Mouse (Mus musculus) common myeloid progenitor, adult 5-6 weeks (primary cell): ENCODE measurements at regions not wholly inside any gene's neighbourhood (a gene's known extent, or its start where the extent isn't known, plus 50 kb on each side); places are given as distances from the start of the nearest gene placed in this dataset.

Experiments used
- ATAC-seq: replicated peaks from 2 replicates; pipeline ENCODE4 v1.8.0; 2016; ENCODE audit warnings: low read depth, mild to moderate bottlenecking, moderate TSS enrichment, inconsistent platforms; ENCODE audit not compliant: poor library complexity, severe bottlenecking

GRCm38 (mm10) chr1:92733732-92734131 is 85.1 kb upstream of the Otos start:
- no peak for ATAC-seq

- no peak for ATAC-seq
Observed at GRCm38 (mm10) chr1:92731353-92732282, 83.0 kb upstream of the Otos start.

GRCm38 (mm10) chr1:92730576-92730975 is 81.9 kb upstream of the Otos start:
- no peak for ATAC-seq

- ATAC-seq = no peak
Observed at GRCm38 (mm10) chr1:92727961-92728360, 79.3 kb upstream of the Otos start.

- ATAC-seq = no peak
Observed at GRCm38 (mm10) chr1:92727371-92727770, 78.7 kb upstream of the Otos start.

- ATAC-seq = no peak
Observed at GRCm38 (mm10) chr1:92726341-92726740, 77.7 kb upstream of the Otos start.

- ATAC-seq = no peak
Observed at GRCm38 (mm10) chr1:92724135-92724534, 75.5 kb upstream of the Otos start.

- ATAC-seq = no peak
Observed at GRCm38 (mm10) chr1:92720567-92720966, 71.9 kb upstream of the Otos start.

- ATAC-seq = no peak
Observed at GRCm38 (mm10) chr1:92719864-92720263, 71.2 kb upstream of the Otos start.

GRCm38 (mm10) chr1:92718108-92718507 is 69.5 kb upstream of the Otos start:
- ATAC-seq = no peak

GRCm38 (mm10) chr1:92714725-92715324 is 66.2 kb upstream of the Otos start:
- ATAC-seq = no peak

- ATAC-seq = no peak
Observed at GRCm38 (mm10) chr1:92712366-92712765, 63.7 kb upstream of the Otos start.

- ATAC-seq = no peak
Observed at GRCm38 (mm10) chr1:92710321-92710839, 61.7 kb upstream of the Otos start.

- no peak for ATAC-seq
Observed at GRCm38 (mm10) chr1:92709190-92709850, 60.7 kb upstream of the Otos start.

GRCm38 (mm10) chr1:92707917-92708897 is 59.6 kb upstream of the Otos start:
- peak; percentile 30 for ATAC-seq

GRCm38 (mm10) chr1:92707441-92707840 is 58.8 kb upstream of the Otos start:
- ATAC-seq = no peak

GRCm38 (mm10) chr1:92703903-92704302 is 55.3 kb upstream of the Otos start:
- ATAC-seq = no peak

- no peak for ATAC-seq
Observed at GRCm38 (mm10) chr1:92703270-92703669, 54.6 kb upstream of the Otos start.

- ATAC-seq = no peak
Observed at GRCm38 (mm10) chr1:92700107-92700506, 51.5 kb upstream of the Otos start.

- no peak for ATAC-seq
Observed at GRCm38 (mm10) chr1:92699697-92700096, 51.1 kb upstream of the Otos start.
